In the genomic region with DNA sequence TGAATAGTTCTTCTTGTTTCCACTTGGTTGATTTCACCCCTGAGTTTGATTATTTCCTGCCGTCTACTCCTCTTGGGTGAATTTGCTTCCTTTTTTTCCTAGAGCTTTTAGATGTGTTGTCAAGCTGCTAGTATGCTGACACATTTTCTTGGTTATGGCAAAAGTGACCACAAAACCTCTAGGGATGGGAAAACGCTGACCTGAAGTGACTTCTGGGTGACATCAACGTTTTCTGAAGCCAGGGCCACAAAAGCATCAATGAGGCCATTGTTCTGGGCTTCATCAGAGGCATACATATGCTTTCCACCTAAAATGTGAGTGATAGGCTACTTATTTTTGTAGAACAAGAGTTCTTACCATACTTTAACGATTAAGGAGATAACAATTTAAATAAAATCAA, we compare ENCODE assay signal across 22 mouse cellular contexts. TPM values are rescaled to one million over a fixed set of nuclear protein-coding genes. Genes with fewer than 3 reads are reported as not detected.
DNase-seq lines count a peak whose midpoint lies in the region; TF ChIP-seq lines count a peak whose summit lies in the region.
"Not testable (repeated sequence)": the region's sequence is repeated elsewhere in the genome, so short reads cannot be mapped to it uniquely, and the experiment has no call there.
"Had no signal": no experiment of that assay in that cellular context is flagged by ENCODE, and none has a peak within 500 bp of the region (broad histone marks: within the 10 kb centered on the region; RNA-seq: fewer than 3 reads in every experiment).

No protein-coding gene starts in this region.

- TF ChIP-seq RAD21 in CH12.LX (IDR thresholded peaks at IDR 0.05; ENCODE audit: low read depth, low read length): not testable (repeated sequence)

- TF ChIP-seq POLR2A in CH12.LX (IDR thresholded peaks at IDR 0.05; ENCODE audit: low read depth, low read length); myocyte (IDR thresholded peaks at IDR 0.05; ENCODE audit: insufficient read length, low read depth): not testable (repeated sequence)

- not testable (repeated sequence) for H3K27ac ChIP-seq in CH12.LX (ENCODE audit: insufficient read depth, low read depth)

- H3K4me2 ChIP-seq in CH12.LX (ENCODE audit: insufficient read depth, low read depth, poor library complexity, severe bottlenecking): not testable (repeated sequence)
- peak overlapping the region; percentile 12 for H3K4me2 ChIP-seq in myocyte (ENCODE audit: low read depth)

- in situ Hi-C loops in CH12.LX (cut with MboI; ENCODE audit: low pct_ligation_motif_present, low pct_unique_long_range_greater_than_20kb, low sequenced_read_pairs): not testable (repeated sequence)

- not testable (repeated sequence) for H3K79me2 ChIP-seq in CH12.LX (replicated peaks; ENCODE audit: control insufficient read depth, extremely low read depth, insufficient read depth, poor library complexity, severe bottlenecking); myocyte (ENCODE audit: control insufficient read depth, insufficient read depth)

- H3K4me1 ChIP-seq in CH12.LX (ENCODE audit: control insufficient read depth in 1 of 2, insufficient read depth in 2 of 2): not testable (repeated sequence)

- H3K9ac ChIP-seq in CH12.LX (ENCODE audit: insufficient read depth, low read depth): not testable (repeated sequence)

- not testable (repeated sequence) for TF ChIP-seq CTCF in CH12.LX (conservative IDR thresholded peaks at IDR 0.05 in 1 of 2, IDR thresholded peaks at IDR 0.05 in 1 of 2; ENCODE audit: low read depth in 2 of 2, low read length in 2 of 2)

- TF ChIP-seq EP300 in CH12.LX (IDR thresholded peaks at IDR 0.05; ENCODE audit: low read length): not testable (repeated sequence)

- not testable (repeated sequence) for H3K4me3 ChIP-seq in CH12.LX (replicated peaks in 1 of 3; ENCODE audit: low read depth in 2 of 3, low read length in 2 of 3, poor library complexity in 1 of 3); myocyte

- H3K27me3 ChIP-seq in CH12.LX (replicated peaks); myocyte (ENCODE audit: control insufficient read depth, insufficient read depth, insufficient read length): not testable (repeated sequence)

- not testable (repeated sequence) for H3K9me3 ChIP-seq in CH12.LX (replicated peaks; ENCODE audit: low read length)

- DNase-seq in CH12.LX (ENCODE audit: extremely low read depth): peak; percentile 23
- DNase-seq in NIH3T3 (ENCODE audit: low read depth): peak; percentile 21
- peak; percentile 45 for DNase-seq in brain, adult 2 months (ENCODE audit: low read depth, low spot score)
- peak; percentile 20 for DNase-seq in embryo, embryonic 10.5 days (ENCODE audit: low spot score)
- DNase-seq in heart, adult 11 months: peak; percentile 66

- not testable (repeated sequence) for H3K36me3 ChIP-seq in CH12.LX (replicated peaks in 1 of 2; ENCODE audit: control insufficient read depth in 1 of 2, insufficient read depth in 1 of 2, low read length in 1 of 2); myocyte (ENCODE audit: control insufficient read depth, insufficient read depth)

- H3ac ChIP-seq in myocyte (ENCODE audit: control insufficient read depth, insufficient read length): not testable (repeated sequence)

- dilution Hi-C loops in CH12.LX (cut with MboI; ENCODE audit: extremely low pct_ligation_motif_present, extremely low pct_unique_long_range_greater_than_20kb, low sequenced_read_pairs): not testable (repeated sequence)

RNA-seq across cellular contexts. Expression of gene Clca3b, which starts 22.9 kb away (rescaled TPM):
- total RNA-seq in CH12.LX (2012; rRNA removed) (not detected in 2 replicates), CH12.LX (2014; rRNA removed) (not detected in 2 replicates)
- polyA plus RNA-seq in CH12.LX (2012; ENCODE audit: insufficient read length, low read depth) (not detected in 2 replicates), myocyte (2012; fragmentation: generic; extraction: Trizol) (not detected)
- total RNA-seq: adrenal gland, adult 18-20 months; adrenal gland, adult 8-10 months; adrenal gland, postnatal 14 days; adrenal gland, postnatal 36 days; common myeloid progenitor, adult 5-6 weeks; forebrain, postnatal 0 days; MEL had no signal
- polyA plus RNA-seq: activated CD4-positive, CD25-positive, alpha-beta regulatory T cell, adult 4 months; brain, embryonic 14.5 days; CD4-positive, CD25-positive, alpha-beta regulatory T cell, adult 4 months; embryonic facial prominence, embryonic 11.5 days; embryonic facial prominence, embryonic 13.5 days; erythroblast, embryonic 14.5 days; forebrain, embryonic 11.5 days; forebrain, embryonic 13.5 days; forebrain, embryonic 15.5 days; forebrain, postnatal 0 days had no signal

RNA-seq across cellular contexts. Expression of gene Clca3a2, which starts 52.7 kb away (rescaled TPM):
- not detected in 2 replicates for total RNA-seq in CH12.LX (2012; rRNA removed)
- not detected in 2 replicates for total RNA-seq in CH12.LX (2014; rRNA removed)
- not detected in 2 replicates for polyA plus RNA-seq in CH12.LX (2012; ENCODE audit: insufficient read length, low read depth)
- not detected for polyA plus RNA-seq in myocyte (2012; fragmentation: generic; extraction: Trizol)
- total RNA-seq: adrenal gland, adult 18-20 months; adrenal gland, adult 8-10 months; common myeloid progenitor, adult 5-6 weeks had no signal
- polyA plus RNA-seq: activated CD4-positive, CD25-positive, alpha-beta regulatory T cell, adult 4 months; CD4-positive, CD25-positive, alpha-beta regulatory T cell, adult 4 months; embryonic facial prominence, embryonic 11.5 days; erythroblast, embryonic 14.5 days; forebrain, embryonic 11.5 days; forebrain, embryonic 15.5 days had no signal
